Mouse (Mus musculus) MEL (cell line): ENCODE results near the gene Ssna1.

Experiments
- CHD2 ChIP-seq: IDR thresholded peaks from 2 replicates; pipeline ENCODE4 v1.6.1; 2011; ENCODE audit warnings: low read length, improper control_type of control experiment
- CTCF ChIP-seq, 3 experiments: IDR thresholded peaks in 2 of 3; conservative IDR thresholded peaks in 1 of 3; 2 replicates each; pipeline ENCODE4 v1.5.1; 2011 to 2012; ENCODE audit warnings: low read length in 3 of 3, low read depth in 2 of 3, mild to moderate bottlenecking in 2 of 3, improper control_type of control experiment in 1 of 3, inconsistent platforms in 1 of 3, mixed read lengths in 1 of 3, moderate library complexity in 1 of 3; ENCODE audit not compliant: control insufficient read depth in 1 of 3, insufficient read depth in 1 of 3, poor library complexity in 1 of 3, severe bottlenecking in 1 of 3
- EP300 ChIP-seq, 2 experiments: IDR thresholded peaks; 2 replicates each; pipeline ENCODE4 v1.6.1; 2011; ENCODE audit warnings: improper control_type of control experiment in 2 of 2, low read length in 2 of 2, low read depth in 1 of 2, mild to moderate bottlenecking in 1 of 2
- POLR2A ChIP-seq, 2 experiments: IDR thresholded peaks; 2 replicates each; pipeline ENCODE4 v1.6.1; 2011 to 2012; ENCODE audit warnings: low read length in 2 of 2, mild to moderate bottlenecking in 2 of 2, control low read depth in 1 of 2, improper control_type of control experiment in 1 of 2, low read depth in 1 of 2, moderate library complexity in 1 of 2; ENCODE audit not compliant: control insufficient read depth in 1 of 2, insufficient read depth in 1 of 2, poor library complexity in 1 of 2
- TCF12 ChIP-seq: IDR thresholded peaks from 2 replicates; pipeline ENCODE4 v1.6.1; 2014; ENCODE audit warnings: low read depth, mild to moderate bottlenecking, inconsistent platforms, low read length, improper control_type of control experiment, moderate library complexity

GRCm38 (mm10) chr2:25290101-25290815, 18.0 kb upstream of the Ssna1 start:
- TF ChIP-seq EP300 (IDR thresholded peaks at IDR 0.05; ENCODE audit: low read depth in 1 of 2, low read length in 2 of 2) (no peak), CTCF (IDR thresholded peaks at IDR 0.05 in 2 of 3, conservative IDR thresholded peaks at IDR 0.05 in 1 of 3; ENCODE audit: control insufficient read depth in 1 of 3, insufficient read depth in 1 of 3, low read depth in 2 of 3, low read length in 3 of 3, poor library complexity in 1 of 3, severe bottlenecking in 1 of 3) (no peak), POLR2A (IDR thresholded peaks at IDR 0.05; ENCODE audit: control insufficient read depth in 1 of 2, insufficient read depth in 1 of 2, low read depth in 1 of 2, low read length in 2 of 2, poor library complexity in 1 of 2) (no peak), CHD2 (no peak), TCF12 (no peak)
